Mouse (Mus musculus) skeletal muscle tissue, postnatal 0 days (tissue): Measurements from ENCODE around the gene Wrap73. TPM values are rescaled to one million over a fixed set of nuclear protein-coding genes. Genes with fewer than 3 reads are reported as not detected.

Experiments used
- polyA plus RNA-seq: library from polyadenylated mRNA; unstranded; fragments of >200 nt; fragmentation: Nextera tagmentation; extraction: Ambion mirVana; gene quantifications from 2 replicates; pipeline ENCODE4 v1.2.1, GENCODE M21; 2015

The Wrap73 gene
- 29.6 and 37.7 TPM in 2 replicates for polyA plus RNA-seq

DNA sequence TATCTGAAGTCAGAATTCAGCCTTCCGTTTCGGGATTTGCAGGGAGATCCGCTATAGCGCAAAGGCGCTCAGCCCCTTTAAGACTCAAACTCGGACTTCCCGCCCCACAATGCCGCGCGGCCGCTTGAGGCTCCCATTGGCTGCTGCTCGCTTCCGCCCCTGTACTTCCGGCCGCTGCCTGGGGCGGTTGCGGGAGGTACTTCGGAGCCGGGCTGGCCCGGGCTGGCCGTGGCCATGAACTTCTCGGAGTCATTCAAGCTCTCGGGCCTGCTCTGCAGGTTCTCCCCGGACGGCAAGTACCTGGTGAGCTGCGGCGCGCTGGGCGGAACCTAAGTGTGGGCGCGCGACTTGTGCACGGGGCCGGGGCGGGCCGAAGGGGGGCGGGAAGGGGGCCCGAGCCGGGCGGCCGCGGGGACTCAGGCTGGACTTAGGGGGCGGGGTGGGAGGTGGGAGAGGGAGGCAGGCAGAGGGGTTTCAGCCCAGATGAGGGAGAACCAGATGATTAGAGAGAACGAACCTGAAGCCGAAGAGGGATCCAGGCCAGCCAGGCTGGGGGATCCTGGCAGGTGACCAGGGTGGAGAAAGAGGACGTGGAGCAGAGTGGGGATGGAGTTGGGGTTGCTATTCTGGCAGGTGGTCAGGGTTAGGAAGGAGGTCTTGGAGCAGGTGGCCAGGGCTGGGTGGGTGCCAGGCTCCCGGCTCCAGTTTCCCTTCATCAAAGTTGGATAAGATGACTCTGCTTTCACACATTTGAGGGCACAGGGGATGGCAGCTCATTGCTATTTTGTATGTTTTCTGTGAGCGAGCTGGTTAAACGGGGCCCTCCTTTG lies at the start of gene Wrap73:
TSS of gene Wrap73 (plus strand) at position 162 of the 830 bp plus-strand sequence.

DNA sequence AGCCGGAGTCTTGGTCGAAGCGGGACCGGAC lies 2.2 kb upstream of the Wrap73 start, which contains the start of gene Trp73:
TSS of gene Trp73 (minus strand) at position 27 of the 31 bp plus-strand sequence.

DNA sequence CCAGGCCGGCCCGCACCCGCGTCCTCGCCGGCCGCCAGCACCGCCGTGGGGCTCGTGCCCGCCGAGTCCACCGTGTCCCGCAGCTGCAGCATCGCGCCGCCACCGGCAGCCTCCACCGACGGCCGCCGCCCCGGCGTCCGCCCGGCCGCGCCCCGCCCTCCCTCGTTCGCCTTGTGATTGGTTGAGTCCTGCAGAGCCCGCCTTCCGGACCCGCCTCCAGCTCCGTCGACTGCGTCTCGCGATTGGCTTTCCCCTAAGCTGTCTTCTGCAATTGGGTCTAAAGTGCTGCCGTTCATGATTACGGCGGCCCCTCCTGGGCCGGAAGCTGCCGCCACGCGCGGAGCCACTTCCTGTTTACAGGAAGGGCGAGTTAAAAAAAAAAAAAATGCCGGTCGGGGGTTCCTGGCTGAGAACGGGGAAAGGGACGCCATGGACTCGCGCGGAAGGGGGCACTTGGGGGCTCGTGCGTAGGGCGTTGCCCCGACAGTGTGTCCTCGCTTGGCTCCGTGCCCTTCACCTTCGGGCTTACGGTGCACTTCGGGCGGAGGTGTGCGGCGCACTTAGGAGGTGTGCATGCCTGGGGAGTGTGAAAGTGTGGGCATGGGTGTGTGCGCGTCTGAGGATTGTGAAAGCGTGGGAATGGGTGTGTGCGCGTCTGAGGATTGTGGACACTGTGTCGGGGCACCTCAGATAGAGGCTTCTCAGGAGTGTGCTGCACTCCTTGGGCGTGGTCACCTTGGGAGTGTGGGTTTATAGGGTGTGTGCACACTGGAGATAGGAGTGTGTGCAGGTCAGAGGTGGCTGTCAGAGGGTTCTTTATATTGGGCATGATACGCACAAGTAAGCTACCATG lies 18.6 kb downstream of the Wrap73 start, which contains the start of gene Tprgl:
TSS of gene Tprgl (minus strand) at position 129 of the 853 bp plus-strand sequence.

DNA sequence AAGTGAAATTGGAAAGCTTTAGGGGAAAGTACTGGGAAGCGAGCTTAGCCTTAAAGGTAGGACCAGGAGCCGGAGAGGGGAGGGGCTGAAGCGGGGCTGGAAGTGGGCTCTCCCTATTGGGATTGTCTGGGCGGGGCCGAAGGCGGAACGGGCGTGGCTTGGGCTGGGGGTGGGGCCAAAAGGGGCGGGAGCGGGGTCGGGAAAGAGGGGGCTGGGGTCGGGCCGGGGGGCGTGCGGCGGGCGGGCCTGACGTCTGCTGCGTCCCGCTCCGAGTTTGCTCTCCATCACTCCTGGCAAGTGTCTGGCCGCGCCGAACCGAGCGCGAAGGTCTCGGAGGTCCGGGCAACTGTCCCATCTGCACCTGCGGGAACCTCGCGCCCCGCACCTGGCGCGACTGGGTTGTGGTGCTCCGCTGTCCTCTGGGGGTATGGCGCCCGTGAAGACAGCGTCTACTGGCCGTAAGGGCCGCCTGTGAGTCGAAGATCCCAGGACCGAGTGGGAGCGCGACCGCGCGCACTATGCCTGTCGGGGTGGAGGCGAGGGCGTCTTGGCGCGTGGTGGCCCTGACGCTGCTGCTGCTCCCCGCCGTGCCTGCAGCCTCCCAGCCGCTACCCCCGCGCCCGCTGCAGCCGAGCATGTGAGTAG lies 28.5 kb downstream of the Wrap73 start, which contains the start of gene Megf6:
TSS of gene Megf6 (plus strand) at position 225 of the 645 bp plus-strand sequence.

Other genes starting within 250 kb of the Wrap73 start
- 39.0 and 45.4 TPM in 2 replicates for gene A430005L14Rik, start 185.1 kb upstream of the Wrap73 start, polyA plus RNA-seq
- 4.1 and 4.8 TPM in 2 replicates for gene Dffb, start 167.2 kb upstream of the Wrap73 start, polyA plus RNA-seq
- 7.8 and 8.1 TPM in 2 replicates for gene Cep104, start 167.2 kb upstream of the Wrap73 start, polyA plus RNA-seq
- 15.4 and 20.0 TPM in 2 replicates for gene Lrrc47, start 130.6 kb upstream of the Wrap73 start, polyA plus RNA-seq
- 44.0 and 49.9 TPM in 2 replicates for gene Smim1, start 116.1 kb upstream of the Wrap73 start, polyA plus RNA-seq
- not detected in 2 replicates for gene Ccdc27, start 99.7 kb upstream of the Wrap73 start, polyA plus RNA-seq
- 0.05 and 0.11 TPM in 2 replicates for gene Trp73, start 2.2 kb upstream of the Wrap73 start, polyA plus RNA-seq
- 106 TPM in 2 replicates for gene Tprgl, start 18.3 kb downstream of the Wrap73 start, polyA plus RNA-seq
- 6.0 and 6.3 TPM in 2 replicates for gene Megf6, start 28.4 kb downstream of the Wrap73 start, polyA plus RNA-seq
- gene Arhgef16, start 159.3 kb downstream of the Wrap73 start, polyA plus RNA-seq = 2.7 TPM in 2 replicates
- not detected in 2 replicates for gene B230104I21Rik, start 193.8 kb downstream of the Wrap73 start, polyA plus RNA-seq